Mouse (Mus musculus) ES-Bruce4 (cell line): ENCODE measurements around the gene Rpl27. TPM values are rescaled to one million over a fixed set of nuclear protein-coding genes. Genes with fewer than 3 reads are reported as not detected.

ENCODE experiments used
- H3K27ac ChIP-seq: 2 replicates; pipeline ENCODE4 v1.5.1; 2012; ENCODE audit warnings: low read length, inconsistent platforms; ENCODE audit not compliant: insufficient read depth
- H3K27me3 ChIP-seq: 2 replicates; pipeline ENCODE4 v1.6.1; 2012; ENCODE audit warnings: mild to moderate bottlenecking, low read length, inconsistent platforms; ENCODE audit not compliant: control insufficient read depth, poor library complexity, insufficient read depth, severe bottlenecking
- H3K36me3 ChIP-seq: 2 replicates; pipeline ENCODE4 v1.6.1; 2012; ENCODE audit warnings: inconsistent platforms, mild to moderate bottlenecking, low read length, moderate library complexity; ENCODE audit not compliant: control insufficient read depth, poor library complexity, insufficient read depth, severe bottlenecking
- H3K4me1 ChIP-seq: one replicate; pipeline ENCODE4 v1.8.1; 2011; ENCODE audit warnings: low read length; ENCODE audit not compliant: control insufficient read depth, insufficient read depth
- H3K4me3 ChIP-seq: 2 replicates; pipeline ENCODE4 v1.5.1; 2011; ENCODE audit warnings: low read depth, mild to moderate bottlenecking, low read length
- H3K9ac ChIP-seq: 2 replicates; pipeline ENCODE4 v1.6.1; 2012; ENCODE audit warnings: low read depth, mild to moderate bottlenecking, inconsistent platforms; ENCODE audit not compliant: poor library complexity, severe bottlenecking
- H3K9me3 ChIP-seq: replicated peaks from 2 replicates; pipeline ENCODE4 v1.6.1; 2012; ENCODE audit warnings: mild to moderate bottlenecking, low read length, inconsistent platforms; ENCODE audit not compliant: control insufficient read depth, poor library complexity, insufficient read depth, severe bottlenecking
- CTCF ChIP-seq: IDR thresholded peaks from one replicate; pipeline ENCODE4 v1.8.1; 2011; ENCODE audit warnings: low read depth, low read length
- EP300 ChIP-seq: IDR thresholded peaks from 2 replicates; pipeline ENCODE4 v1.6.1; 2011; ENCODE audit warnings: low read depth, low read length; ENCODE audit not compliant: insufficient read depth
- POLR2A ChIP-seq: IDR thresholded peaks from one replicate; pipeline ENCODE4 v1.8.1; 2011; ENCODE audit warnings: low read length; ENCODE audit not compliant: insufficient read depth
- polyA plus RNA-seq: library from polyadenylated mRNA; stranded (reverse); fragments of >200 nt; gene quantifications from 2 replicates; pipeline ENCODE4 v1.2.4, GENCODE M21; 2011; ENCODE audit warnings: low read depth; ENCODE audit not compliant: missing spikeins, insufficient read depth, insufficient read length

Rpl27 gene
- polyA plus RNA-seq, 1 experiment, result 1,249 TPM

GRCm38 (mm10) chr11:101458217-101458616, 16.1 kb downstream of the Rpl27 start:
- Histone ChIP-seq H3K9me3 (no peaks in the 10 kb centered on the region), H3K27me3 (no peaks in the 10 kb centered on the region), H3K9ac (no peak overlapping the region), H3K4me1 (peaks cover 11% of the 10 kb centered on the region), H3K4me3 (no peak overlapping the region), H3K27ac (no peak overlapping the region), H3K36me3 (peaks cover 11% of the 10 kb centered on the region; the same call in 1 of the 2 replicates)
- no peak for TF ChIP-seq CTCF
- no peak for TF ChIP-seq POLR2A
- no peak for TF ChIP-seq EP300

GRCm38 (mm10) chr11:101459716-101460115, 17.6 kb downstream of the Rpl27 start:
- H3K4me3 ChIP-seq, result no peak overlapping the region
- H3K9me3 ChIP-seq, result no peaks in the 10 kb centered on the region
- no peak overlapping the region for H3K9ac ChIP-seq
- 0 out of 2 replicates have a peak overlapping the region, but pooled peaks have one; percentile 31 for H3K27ac ChIP-seq
- peaks cover 11% of the 10 kb centered on the region; the same call in 1 of the 2 replicates for H3K36me3 ChIP-seq
- H3K4me1 ChIP-seq, result peaks cover 13% of the 10 kb centered on the region
- TF ChIP-seq POLR2A (no peak), EP300 (no peak), CTCF (no peak)
- H3K27me3 ChIP-seq, result no peaks in the 10 kb centered on the region

GRCm38 (mm10) chr11:101460321-101460720, 18.2 kb downstream of the Rpl27 start:
- Histone ChIP-seq H3K36me3 (peaks cover 11% of the 10 kb centered on the region; the same call in 1 of the 2 replicates), H3K9ac (no peak overlapping the region), H3K9me3 (no peaks in the 10 kb centered on the region), H3K27ac (no peak overlapping the region), H3K4me3 (no peak overlapping the region), H3K4me1 (peaks cover 13% of the 10 kb centered on the region), H3K27me3 (no peaks in the 10 kb centered on the region)
- TF ChIP-seq CTCF (no peak), POLR2A (no peak), EP300 (no peak)

GRCm38 (mm10) chr11:101462141-101462540, 20.0 kb downstream of the Rpl27 start:
- H3K9ac ChIP-seq, result no peak overlapping the region
- no peak overlapping the region for H3K4me3 ChIP-seq
- TF ChIP-seq EP300 (no peak), POLR2A (no peak), CTCF (no peak)
- H3K9me3 ChIP-seq, result no peaks in the 10 kb centered on the region
- H3K27me3 ChIP-seq, result no peaks in the 10 kb centered on the region
- peaks cover 13% of the 10 kb centered on the region for H3K4me1 ChIP-seq
- H3K36me3 ChIP-seq, result peaks cover 11% of the 10 kb centered on the region; the same call in 1 of the 2 replicates
- no peak overlapping the region for H3K27ac ChIP-seq

GRCm38 (mm10) chr11:101462583-101463440, 20.7 kb downstream of the Rpl27 start:
- H3K36me3 ChIP-seq, result peaks cover 11% of the 10 kb centered on the region; the same call in 1 of the 2 replicates
- H3K27me3 ChIP-seq, result no peaks in the 10 kb centered on the region
- no peak overlapping the region for H3K9ac ChIP-seq
- no peak for TF ChIP-seq EP300
- no peak for TF ChIP-seq CTCF
- no peak for TF ChIP-seq POLR2A
- no peak overlapping the region for H3K4me3 ChIP-seq
- H3K4me1 ChIP-seq, result peaks cover 14% of the 10 kb centered on the region
- H3K27ac ChIP-seq, result no peak overlapping the region
- H3K9me3 ChIP-seq, result no peaks in the 10 kb centered on the region
